Mouse (Mus musculus): ENCODE measurements around the gene Gtpbp10. TPM values are rescaled to one million over a fixed set of nuclear protein-coding genes. Genes with fewer than 3 reads are reported as not detected.

Gene Gtpbp10
- polyA plus RNA-seq (2014; fragmentation: Nextera tagmentation; extraction: Ambion mirVana) = 35.5 and 39.7 TPM in 2 replicates

- Histone ChIP-seq H3K4me3 (ENCODE audit: low read length) (peak within 1 kb of the TSS; percentile 77), H3K27me3 (ENCODE audit: control insufficient read depth, insufficient read depth, low read length) (no peaks in the 10 kb centered on the region), H3K4me1 (ENCODE audit: control insufficient read depth, insufficient read depth, low read length) (no peaks in the 10 kb centered on the region; the same call in 1 of the 2 replicates), H3K27ac (ENCODE audit: low read depth, low read length) (peak within 1 kb of the TSS; percentile 56; the same call in 1 of the 2 replicates), H3K9me3 (ENCODE audit: control insufficient read depth, low read length) (no peaks in the 10 kb centered on the region), H3K36me3 (ENCODE audit: control insufficient read depth, insufficient read depth, low read length) (peaks cover 13% of the 10 kb centered on the region), H3K9ac (ENCODE audit: low read depth, low read length) (peak within 1 kb of the TSS; percentile 74), H3K4me2 (replicated peaks; ENCODE audit: low read depth, low read length) (peak within 1 kb of the TSS; percentile 66)
- WGBS = under 1% methylated on average over 43 of the region's 43 CpGs
- ATAC-seq (ENCODE audit: low FRiP score, low TSS enrichment) = peak; percentile 99
These were observed at the start of gene Gtpbp10 for GRCm38 (mm10) chr5:5559079-5559740. Gene Gtpbp10, minus strand, starts transcription at chr5:5559538.

- Histone ChIP-seq H3K4me1 (ENCODE audit: control insufficient read depth, insufficient read depth, low read length) (no peaks in the 10 kb centered on the region), H3K27me3 (ENCODE audit: control insufficient read depth, insufficient read depth, low read length) (no peaks in the 10 kb centered on the region)
- WGBS = 88% methylated on average over 3 of the region's 3 CpGs
These were observed 28.3 kb upstream of the Gtpbp10 start for GRCm38 (mm10) chr5:5587686-5588085.

GRCm38 (mm10) chr5:5573749-5574317 lies 14.5 kb upstream of the Gtpbp10 start, which contains the start of gene Gm8773:
Gene Gm8773, plus strand, starts transcription at chr5:5573799.
- WGBS = 1% methylated on average over 24 of the region's 24 CpGs

More at GRCm38 (mm10) chr5:5587686-5588085, 28.3 kb upstream of the Gtpbp10 start:
- H3K36me3 ChIP-seq (ENCODE audit: control insufficient read depth, insufficient read depth, low read length) = no peaks in the 10 kb centered on the region
- H3K4me2 ChIP-seq (replicated peaks; ENCODE audit: low read depth, low read length) = no peak overlapping the region
- H3K27ac ChIP-seq (ENCODE audit: low read depth, low read length) = no peak overlapping the region
- no peak overlapping the region for H3K4me3 ChIP-seq (ENCODE audit: low read length)
- no peak for ATAC-seq (ENCODE audit: low FRiP score, low TSS enrichment)
- H3K9ac ChIP-seq (ENCODE audit: low read depth, low read length) = no peak overlapping the region
- no peaks in the 10 kb centered on the region for H3K9me3 ChIP-seq (ENCODE audit: control insufficient read depth, low read length)

GRCm38 (mm10) chr5:5562435-5562834 lies 3.1 kb upstream of the Gtpbp10 start:
- no peak overlapping the region for H3K4me3 ChIP-seq (ENCODE audit: low read length)
- H3K4me2 ChIP-seq (replicated peaks; ENCODE audit: low read depth, low read length) = no peak overlapping the region
- WGBS = 78% methylated on average over 3 of the region's 3 CpGs
- H3K27ac ChIP-seq (ENCODE audit: low read depth, low read length) = no peak overlapping the region
- no peak overlapping the region for H3K9ac ChIP-seq (ENCODE audit: low read depth, low read length)
- H3K27me3 ChIP-seq (ENCODE audit: control insufficient read depth, insufficient read depth, low read length) = no peaks in the 10 kb centered on the region; the same call in 1 of the 2 replicates
- no peaks in the 10 kb centered on the region for H3K36me3 ChIP-seq (ENCODE audit: control insufficient read depth, insufficient read depth, low read length)
- H3K4me1 ChIP-seq (ENCODE audit: control insufficient read depth, insufficient read depth, low read length) = no peaks in the 10 kb centered on the region; the same call in 1 of the 2 replicates
- no peaks in the 10 kb centered on the region for H3K9me3 ChIP-seq (ENCODE audit: control insufficient read depth, low read length)
- ATAC-seq (ENCODE audit: low FRiP score, low TSS enrichment) = no peak

More at GRCm38 (mm10) chr5:5573749-5574317, 14.5 kb upstream of the Gtpbp10 start, which contains the start of gene Gm8773:
- no peaks in the 10 kb centered on the region for H3K36me3 ChIP-seq (ENCODE audit: control insufficient read depth, insufficient read depth, low read length)
- peak within 1 kb of the TSS; percentile 71 for H3K4me2 ChIP-seq (replicated peaks; ENCODE audit: low read depth, low read length)
- H3K9ac ChIP-seq (ENCODE audit: low read depth, low read length) = peak within 1 kb of the TSS; percentile 25; the same call in 1 of the 2 replicates
- H3K27me3 ChIP-seq (ENCODE audit: control insufficient read depth, insufficient read depth, low read length) = peaks cover 7% of the 10 kb centered on the region; the same call in 1 of the 2 replicates
- H3K9me3 ChIP-seq (ENCODE audit: control insufficient read depth, low read length) = no peaks in the 10 kb centered on the region
- ATAC-seq (ENCODE audit: low FRiP score, low TSS enrichment) = peak; percentile 83; the same call in 1 of the 2 replicates
- no peaks in the 10 kb centered on the region for H3K4me1 ChIP-seq (ENCODE audit: control insufficient read depth, insufficient read depth, low read length)
- peak within 1 kb of the TSS; percentile 43 for H3K4me3 ChIP-seq (ENCODE audit: low read length)
- H3K27ac ChIP-seq (ENCODE audit: low read depth, low read length) = no peak within 1 kb of the TSS

GRCm38 (mm10) chr5:5561041-5561706 lies 1.8 kb upstream of the Gtpbp10 start:
- Histone ChIP-seq H3K27me3 (ENCODE audit: control insufficient read depth, insufficient read depth, low read length) (no peaks in the 10 kb centered on the region; the same call in 1 of the 2 replicates), H3K36me3 (ENCODE audit: control insufficient read depth, insufficient read depth, low read length) (no peaks in the 10 kb centered on the region), H3K4me2 (replicated peaks; ENCODE audit: low read depth, low read length) (no peak overlapping the region), H3K9me3 (ENCODE audit: control insufficient read depth, low read length) (no peaks in the 10 kb centered on the region), H3K27ac (ENCODE audit: low read depth, low read length) (no peak overlapping the region), H3K4me1 (ENCODE audit: control insufficient read depth, insufficient read depth, low read length) (no peaks in the 10 kb centered on the region; the same call in 1 of the 2 replicates), H3K9ac (ENCODE audit: low read depth, low read length) (no peak overlapping the region), H3K4me3 (ENCODE audit: low read length) (no peak overlapping the region)
- 68% methylated on average over 4 of the region's 4 CpGs for WGBS
- ATAC-seq (ENCODE audit: low FRiP score, low TSS enrichment) = no peak

- Histone ChIP-seq H3K27me3 (ENCODE audit: control insufficient read depth, insufficient read depth, low read length) (no peaks in the 10 kb centered on the region), H3K4me1 (ENCODE audit: control insufficient read depth, insufficient read depth, low read length) (no peaks in the 10 kb centered on the region; the same call in 1 of the 2 replicates), H3K4me2 (replicated peaks; ENCODE audit: low read depth, low read length) (peak overlapping the region; percentile 66), H3K27ac (ENCODE audit: low read depth, low read length) (no peak overlapping the region), H3K36me3 (ENCODE audit: control insufficient read depth, insufficient read depth, low read length) (peaks cover 7% of the 10 kb centered on the region), H3K4me3 (ENCODE audit: low read length) (peak overlapping the region; percentile 77), H3K9me3 (ENCODE audit: control insufficient read depth, low read length) (no peaks in the 10 kb centered on the region), H3K9ac (ENCODE audit: low read depth, low read length) (peak overlapping the region; percentile 74)
- no peak for ATAC-seq (ENCODE audit: low FRiP score, low TSS enrichment)
- WGBS = 38% methylated on average over 8 of the region's 8 CpGs
These were observed 460 bp upstream of the Gtpbp10 start for GRCm38 (mm10) chr5:5559798-5560197.

- H3K27me3 ChIP-seq (ENCODE audit: control insufficient read depth, insufficient read depth, low read length) = no peaks in the 10 kb centered on the region
- WGBS = 89% methylated on average over 1 of the region's 1 CpGs
- no peak overlapping the region for H3K27ac ChIP-seq (ENCODE audit: low read depth, low read length)
- H3K36me3 ChIP-seq (ENCODE audit: control insufficient read depth, insufficient read depth, low read length) = peaks cover 63% of the 10 kb centered on the region
- no peak for ATAC-seq (ENCODE audit: low FRiP score, low TSS enrichment)
- H3K4me1 ChIP-seq (ENCODE audit: control insufficient read depth, insufficient read depth, low read length) = no peaks in the 10 kb centered on the region
- no peak overlapping the region for H3K4me2 ChIP-seq (replicated peaks; ENCODE audit: low read depth, low read length)
- H3K9ac ChIP-seq (ENCODE audit: low read depth, low read length) = no peak overlapping the region
- H3K4me3 ChIP-seq (ENCODE audit: low read length) = no peak overlapping the region
- no peaks in the 10 kb centered on the region for H3K9me3 ChIP-seq (ENCODE audit: control insufficient read depth, low read length)
These were observed 8.2 kb downstream of the Gtpbp10 start for GRCm38 (mm10) chr5:5551110-5551509.

- H3K4me2 ChIP-seq (replicated peaks; ENCODE audit: low read depth, low read length) = no peak overlapping the region
- 83% methylated on average over 3 of the region's 3 CpGs for WGBS
- H3K4me3 ChIP-seq (ENCODE audit: low read length) = no peak overlapping the region
- ATAC-seq (ENCODE audit: low FRiP score, low TSS enrichment) = no peak
- no peak overlapping the region for H3K27ac ChIP-seq (ENCODE audit: low read depth, low read length)
- no peak overlapping the region for H3K9ac ChIP-seq (ENCODE audit: low read depth, low read length)
- no peaks in the 10 kb centered on the region for H3K27me3 ChIP-seq (ENCODE audit: control insufficient read depth, insufficient read depth, low read length)
- no peaks in the 10 kb centered on the region for H3K9me3 ChIP-seq (ENCODE audit: control insufficient read depth, low read length)
- H3K4me1 ChIP-seq (ENCODE audit: control insufficient read depth, insufficient read depth, low read length) = no peaks in the 10 kb centered on the region
- H3K36me3 ChIP-seq (ENCODE audit: control insufficient read depth, insufficient read depth, low read length) = peaks cover 39% of the 10 kb centered on the region
These were observed 19.0 kb downstream of the Gtpbp10 start for GRCm38 (mm10) chr5:5540385-5540784.
